Mouse (Mus musculus) ovary, postnatal 10 days (tissue): ENCODE results near the gene Hcrt.
"Not testable (repeated sequence)": the region's sequence is repeated elsewhere in the genome, so short reads cannot be mapped to it uniquely, and the experiment has no call there.

ENCODE experiments used
- DNase-seq: peaks from one replicate; pipeline ENCODE4 v3.0.0; 2022; ENCODE audit warnings: low spot score

Hcrt gene

GRCm38 (mm10) chr11:100762831-100763230 is at the start of gene Hcrt:
Gene Hcrt (minus strand): TSS chr11:100762931.
- no peak for DNase-seq

GRCm38 (mm10) chr11:100811132-100811531 is 48.4 kb upstream of the Hcrt start:
- DNase-seq, result no peak

- no peak for DNase-seq
Measured at GRCm38 (mm10) chr11:100810516-100810915, 47.8 kb upstream of the Hcrt start.

DNA sequence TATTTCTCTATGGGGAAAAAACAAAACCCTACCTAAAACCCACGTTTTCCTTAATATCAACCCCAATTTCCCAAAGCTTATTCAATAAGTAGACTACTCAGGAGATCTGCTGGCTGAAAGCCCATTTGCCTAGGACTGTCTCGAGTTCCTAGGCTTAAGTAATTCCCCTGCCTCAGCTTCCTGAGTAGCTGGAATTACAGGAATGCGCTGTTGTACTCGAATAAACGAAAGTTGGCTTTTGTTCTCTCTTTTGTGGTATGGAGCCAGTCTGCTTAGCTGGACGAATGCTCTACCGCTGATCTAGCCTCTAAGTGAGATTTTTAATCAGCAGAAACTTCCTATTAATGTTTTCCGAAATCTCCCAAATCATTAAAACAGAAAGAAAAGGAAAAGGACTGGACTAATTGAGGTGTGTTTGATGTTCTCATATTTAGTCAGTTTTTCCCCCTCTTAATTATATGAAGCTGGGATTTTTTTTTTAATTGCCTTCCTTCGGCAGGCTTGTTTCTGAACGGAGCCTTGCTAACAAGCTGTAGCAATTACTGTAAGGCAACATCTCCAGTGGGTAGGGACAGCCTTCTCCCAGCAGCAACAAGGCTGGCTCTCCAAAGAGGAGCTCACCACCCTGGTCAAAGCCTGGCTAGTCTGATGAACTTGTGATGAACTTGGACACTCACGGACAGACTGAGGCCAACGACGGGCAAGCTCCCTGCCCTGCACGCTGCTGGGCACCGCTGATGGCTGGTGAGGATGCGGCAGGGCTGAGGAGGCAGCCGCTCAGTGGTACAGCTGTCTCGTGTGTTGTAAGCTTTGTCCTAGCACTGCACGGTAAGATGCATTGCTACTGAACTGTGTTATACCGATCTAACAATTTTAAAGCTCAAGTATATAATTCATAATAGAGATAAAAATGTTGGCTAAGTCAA is 43.9 kb upstream of the Hcrt start:
- DNase-seq, result no peak

DNA sequence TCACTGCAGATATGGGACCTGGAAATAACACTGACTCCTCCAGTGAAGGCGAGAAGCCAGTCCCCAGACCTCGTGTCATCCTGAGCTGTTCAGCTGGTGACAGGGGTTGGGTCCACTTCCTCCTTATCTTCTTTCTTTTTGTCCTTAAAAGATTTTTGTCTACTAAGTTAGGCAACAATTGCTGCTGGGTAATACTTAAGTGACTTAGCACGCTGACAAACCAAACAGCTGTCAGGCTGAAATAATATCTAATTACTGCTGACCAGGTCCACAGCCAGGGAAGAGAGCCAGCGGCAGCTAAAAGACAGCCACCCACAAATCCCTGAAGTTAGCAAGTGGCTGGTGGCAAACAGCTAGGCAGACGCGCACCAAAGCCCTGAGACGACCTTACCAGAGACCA is 42.8 kb upstream of the Hcrt start:
- no peak for DNase-seq

DNA sequence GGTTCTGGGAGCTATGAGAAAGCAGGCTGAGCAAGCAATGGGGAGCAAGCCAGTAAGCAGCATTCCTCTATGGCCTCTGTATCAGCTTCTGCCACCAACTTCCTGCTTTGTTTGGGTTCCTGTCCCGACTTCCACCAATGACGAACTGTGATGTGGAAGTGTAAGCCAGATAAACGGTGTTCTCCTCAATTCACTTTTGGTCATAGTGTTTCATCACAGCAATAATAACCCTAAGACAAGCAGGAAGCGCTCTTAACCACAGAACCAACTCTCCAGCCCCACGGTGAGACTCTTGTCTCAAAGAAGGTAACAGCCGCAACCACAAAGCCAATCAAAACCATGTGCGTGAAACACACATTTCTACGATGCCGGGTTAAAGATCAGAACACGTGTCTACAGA is 41.7 kb upstream of the Hcrt start:
- no peak for DNase-seq

- DNase-seq, result no peak
Measured at GRCm38 (mm10) chr11:100799426-100799825, 36.7 kb upstream of the Hcrt start.

DNA sequence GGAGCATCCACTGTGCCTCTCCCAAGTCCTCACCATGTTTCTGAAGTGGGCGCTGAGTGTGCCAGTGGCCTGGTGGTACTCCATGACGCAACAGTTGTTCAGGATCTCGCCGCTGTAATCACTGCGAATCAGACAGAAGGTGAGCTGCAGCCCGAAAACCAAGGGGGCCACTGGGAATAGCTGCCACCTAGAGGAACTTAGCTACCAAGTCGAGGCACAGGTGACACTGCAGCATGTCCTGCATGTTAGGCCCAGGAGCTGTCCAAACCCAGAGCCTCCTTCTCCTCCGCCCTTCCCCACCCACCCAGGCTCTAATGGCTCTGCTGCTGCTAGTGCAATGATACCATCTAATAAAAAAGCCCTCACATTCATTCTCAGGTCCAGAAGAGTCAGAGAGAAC is 33.9 kb upstream of the Hcrt start:
- no peak for DNase-seq

DNA sequence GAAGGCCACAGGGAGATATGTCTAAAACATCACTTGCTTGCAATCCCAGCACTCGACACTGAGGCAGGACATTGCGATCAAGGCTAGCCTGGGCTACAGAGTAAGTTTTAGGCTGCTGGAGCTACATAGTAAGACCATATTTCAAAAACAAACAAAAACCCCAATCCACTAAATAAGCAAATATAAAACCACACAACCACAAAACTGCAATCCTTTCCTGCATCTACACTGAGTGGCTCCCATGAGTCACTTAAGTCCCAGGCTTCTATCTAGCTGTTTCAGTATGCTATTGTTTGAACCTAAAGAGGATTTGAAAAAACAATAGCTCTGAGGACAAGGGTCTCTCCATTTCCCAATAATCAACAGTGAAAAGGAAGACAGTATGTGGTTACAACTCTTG is 32.7 kb upstream of the Hcrt start:
- no peak for DNase-seq

DNA sequence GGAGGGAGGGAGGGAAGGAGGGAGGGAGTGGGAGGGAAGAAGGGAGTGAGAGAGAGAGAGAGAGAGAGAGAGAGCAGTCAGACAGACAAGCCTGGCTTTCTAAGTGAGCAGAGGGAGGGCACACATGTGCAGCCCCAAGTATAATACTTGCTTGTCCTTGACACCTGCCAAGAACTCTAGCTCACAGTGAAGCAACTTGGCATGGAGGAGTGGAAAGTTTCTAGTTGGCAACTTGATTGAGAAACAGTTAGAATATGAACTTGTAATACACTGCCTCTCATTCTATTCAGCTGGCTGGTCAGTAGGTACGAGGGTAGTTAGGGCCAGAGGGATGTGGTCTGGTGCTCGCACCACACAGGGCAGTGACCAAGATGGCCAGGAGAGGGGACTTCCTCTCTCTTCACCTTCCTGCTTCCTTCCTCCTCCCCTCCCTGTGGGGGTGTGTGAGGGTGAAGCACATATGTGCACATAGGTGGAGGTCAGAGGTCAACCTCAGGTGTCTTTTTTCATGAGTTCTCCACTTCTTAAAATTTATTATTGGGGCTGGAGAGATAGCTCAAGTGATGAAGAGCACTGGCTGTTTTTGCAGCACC is 28.8 kb upstream of the Hcrt start:
- no peak for DNase-seq

- DNase-seq, result not testable (repeated sequence)
Measured at GRCm38 (mm10) chr11:100790644-100791043, 27.9 kb upstream of the Hcrt start.

- no peak for DNase-seq
Measured at GRCm38 (mm10) chr11:100789702-100790101, 27.0 kb upstream of the Hcrt start.

DNA sequence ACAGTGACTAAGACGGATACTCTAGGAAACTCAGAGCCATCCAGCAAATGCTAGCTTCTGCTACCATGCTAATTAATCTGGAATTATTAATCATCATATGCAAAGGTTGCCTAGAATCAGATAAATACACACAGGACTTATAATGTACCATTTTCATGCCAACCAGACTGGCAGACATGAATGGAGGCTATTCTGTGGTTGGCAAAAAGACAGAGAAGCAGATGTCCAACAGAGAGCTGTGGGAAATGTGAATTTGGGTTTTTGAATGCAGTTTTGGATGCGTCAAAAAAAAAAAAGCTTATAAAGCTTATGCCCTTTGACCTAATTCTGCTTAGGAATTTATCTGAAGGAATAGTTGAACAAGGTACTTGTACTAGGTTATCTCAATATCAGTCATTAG is 23.0 kb upstream of the Hcrt start:
- no peak for DNase-seq

DNA sequence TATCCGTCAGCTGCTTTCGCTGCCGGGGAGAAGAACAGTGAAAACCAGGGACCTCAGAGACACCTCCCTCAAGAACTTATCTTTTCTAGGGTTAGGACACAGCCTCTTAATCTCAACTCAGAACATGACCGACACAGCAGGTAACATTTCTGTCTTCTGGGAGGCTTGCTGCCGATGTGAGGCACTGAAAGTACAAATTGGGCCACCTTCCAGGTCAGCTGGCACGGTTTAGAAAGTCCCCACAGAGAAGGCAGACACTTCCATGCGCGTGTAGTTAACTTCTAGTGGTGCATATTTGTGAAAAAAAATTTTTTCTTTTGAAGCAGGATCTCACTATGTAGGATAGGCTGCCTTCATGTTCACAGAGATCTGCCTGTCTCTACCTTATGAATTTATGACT is 21.6 kb upstream of the Hcrt start:
- DNase-seq, result no peak

DNA sequence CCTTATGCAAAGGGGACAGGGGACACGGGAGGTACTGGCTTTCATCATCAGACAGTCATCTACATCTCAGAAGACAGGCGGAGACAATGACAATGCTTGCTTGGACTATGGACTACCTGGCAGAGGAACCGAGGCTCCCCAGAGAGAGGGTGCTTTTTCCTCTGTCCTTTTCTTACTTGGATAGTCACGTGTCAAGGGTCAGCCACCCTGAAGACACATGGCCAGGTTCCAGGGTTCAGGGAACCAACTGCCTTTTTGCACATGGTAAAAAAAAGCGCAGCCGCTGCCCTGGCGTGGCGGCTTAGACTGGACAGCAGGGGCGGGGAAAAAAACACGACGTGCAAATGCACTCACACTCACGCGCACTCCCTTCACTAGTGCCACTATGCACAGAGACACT is 19.8 kb upstream of the Hcrt start:
- no peak for DNase-seq

DNA sequence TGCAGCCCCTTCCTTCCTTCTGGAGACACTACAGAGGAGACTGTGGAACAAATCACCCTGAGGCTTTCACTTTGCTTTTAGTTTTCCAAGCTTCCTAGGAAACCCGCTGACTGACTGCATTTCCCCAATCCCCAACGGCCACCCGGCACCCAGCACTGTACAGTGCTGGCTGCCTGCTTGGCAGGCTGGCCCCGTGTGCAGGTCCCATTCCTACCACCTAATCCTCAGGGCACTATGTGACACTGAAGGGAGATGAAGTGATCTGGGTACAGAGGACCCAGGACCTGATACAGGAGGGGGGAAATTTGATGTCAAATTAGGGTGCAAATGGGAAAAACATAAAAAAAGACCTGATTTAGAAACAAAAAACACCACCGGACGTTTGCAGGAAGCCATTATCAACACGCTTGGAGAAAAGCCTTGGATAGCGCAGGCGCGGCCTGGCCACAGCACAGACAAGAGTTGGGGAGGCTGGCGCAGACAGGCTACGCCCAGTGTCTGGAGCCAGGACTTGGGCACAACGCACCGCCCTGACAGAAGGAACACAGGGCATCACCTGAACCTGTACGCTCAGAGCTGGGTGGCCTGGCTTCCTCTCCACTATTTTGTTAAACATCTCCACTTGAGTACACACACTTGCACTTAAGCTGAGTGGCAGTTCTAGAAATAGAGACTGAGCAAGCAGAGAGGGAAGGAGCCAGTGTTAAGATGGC is 19.2 kb upstream of the Hcrt start:
- DNase-seq, result no peak

DNA sequence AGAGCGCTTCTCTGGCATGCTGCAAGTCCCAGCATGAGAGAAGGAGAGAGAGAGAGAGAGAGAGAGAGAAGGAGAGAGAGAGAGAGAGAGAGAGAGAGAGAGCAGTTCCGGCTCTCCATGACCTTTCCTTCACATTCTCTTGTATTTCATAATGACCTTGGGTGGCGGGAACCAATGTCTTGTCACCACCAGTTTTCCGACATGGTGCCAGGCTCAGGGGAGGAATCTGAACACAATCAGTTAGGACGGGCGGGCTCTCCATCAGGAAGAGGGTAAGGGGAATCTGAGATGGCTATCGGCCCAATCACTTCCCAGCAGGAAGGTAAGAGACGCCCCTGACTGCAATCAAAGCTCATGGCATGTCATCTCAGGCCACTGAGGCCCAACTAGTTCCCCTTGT is 17.5 kb upstream of the Hcrt start:
- no peak for DNase-seq

GRCm38 (mm10) chr11:100778069-100778468 is 15.3 kb upstream of the Hcrt start:
- DNase-seq, result no peak

DNA sequence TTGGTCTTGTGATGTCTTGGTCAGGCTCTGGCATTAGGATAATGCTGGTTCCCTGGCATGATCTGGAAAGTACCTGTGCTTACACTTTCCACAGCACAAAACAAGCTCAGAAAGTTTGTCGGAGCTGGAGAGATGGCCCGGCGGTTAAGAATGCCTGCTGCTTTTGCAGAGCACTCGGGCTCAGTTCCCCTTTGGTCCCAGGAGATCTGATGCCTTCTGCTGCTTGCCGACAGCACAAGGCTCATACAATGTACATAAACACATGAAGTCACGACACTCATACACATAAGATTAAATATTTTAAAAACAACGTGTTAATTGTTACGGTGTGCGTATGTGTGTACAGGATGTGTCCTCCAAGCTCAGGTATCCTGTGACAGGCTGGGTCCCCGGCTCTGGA is 13.2 kb upstream of the Hcrt start:
- no peak for DNase-seq

- no peak for DNase-seq
Measured at GRCm38 (mm10) chr11:100774261-100774660, 11.5 kb upstream of the Hcrt start.

GRCm38 (mm10) chr11:100770646-100771408 is 8.1 kb upstream of the Hcrt start, which contains the start of gene Ghdc:
Gene Ghdc (minus strand): TSS chr11:100770957.
- peak; percentile 52 for DNase-seq

DNA sequence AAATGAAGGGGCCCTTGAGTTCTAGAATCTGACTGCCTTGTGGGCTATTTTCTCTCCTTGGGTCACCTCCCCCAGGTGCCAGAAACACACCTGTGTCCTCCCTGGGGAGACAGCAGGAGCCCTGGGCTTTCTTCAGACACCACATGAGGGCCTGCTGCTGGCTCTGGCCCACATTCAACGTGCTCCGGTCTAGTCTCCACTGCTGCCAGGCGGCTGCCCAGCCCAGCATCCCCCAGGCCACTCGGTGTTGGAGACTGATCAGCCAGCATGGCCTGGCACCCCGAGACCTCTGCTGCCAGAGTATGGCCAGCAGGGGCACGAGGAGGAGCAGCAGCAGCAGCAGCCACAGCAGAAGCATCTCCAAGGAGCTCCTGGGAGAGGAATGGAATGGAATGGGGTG is 7.2 kb upstream of the Hcrt start:
- DNase-seq, result no peak
